Mouse (Mus musculus) midbrain, embryonic 14.5 days (tissue): ENCODE measurements around the gene Ces1d. TPM values are rescaled to one million over a fixed set of nuclear protein-coding genes. Genes with fewer than 3 reads are reported as not detected.

Source experiments
- ATAC-seq: fragments of 200-750 bp; cut with Nextera tagmentation; 2 replicates; pipeline ENCODE4 v1.8.0; 2017; ENCODE audit warnings: moderate number of reproducible peaks, moderate library complexity; ENCODE audit not compliant: low FRiP score, low TSS enrichment
- DNase-seq: peaks from one replicate; pipeline ENCODE4 v3.0.0-alpha.2; 2015
- H3K27ac ChIP-seq: fragments of 300-500 bp; sonication (generic); replicated peaks from 2 replicates; pipeline ENCODE4 v1.5.1; 2014; ENCODE audit warnings: mild to moderate bottlenecking, low read depth, low read length, moderate library complexity
- H3K27me3 ChIP-seq: fragments of 300-500 bp; sonication (generic); 2 replicates; pipeline ENCODE4 v1.6.1; 2014; ENCODE audit warnings: low read length, control low read depth, mixed read lengths; ENCODE audit not compliant: control insufficient read depth, insufficient read depth
- H3K36me3 ChIP-seq: fragments of 300-500 bp; sonication (generic); 2 replicates; pipeline ENCODE4 v1.6.1; 2014; ENCODE audit warnings: low read length, control low read depth; ENCODE audit not compliant: control insufficient read depth, insufficient read depth
- H3K4me1 ChIP-seq: fragments of 300-500 bp; sonication (generic); 2 replicates; pipeline ENCODE4 v1.6.1; 2014; ENCODE audit warnings: mild to moderate bottlenecking, antibody characterized with exemption, low read length, control low read depth; ENCODE audit not compliant: control insufficient read depth, insufficient read depth
- H3K4me2 ChIP-seq: fragments of 300-500 bp; sonication (generic); 2 replicates; pipeline ENCODE4 v1.6.1; 2014; ENCODE audit warnings: mild to moderate bottlenecking, low read length, moderate library complexity
- H3K4me3 ChIP-seq: fragments of 300-500 bp; sonication (generic); replicated peaks from 2 replicates; pipeline ENCODE4 v1.5.1; 2014; ENCODE audit warnings: low read depth, low read length
- H3K9ac ChIP-seq: fragments of 300-500 bp; sonication (generic); replicated peaks from 2 replicates; pipeline ENCODE4 v1.6.1; 2014; ENCODE audit warnings: mild to moderate bottlenecking, low read length, moderate library complexity
- H3K9me3 ChIP-seq: fragments of 300-500 bp; sonication (generic); 2 replicates; pipeline ENCODE4 v1.6.1; 2016; ENCODE audit warnings: low read length, control low read depth, mixed read lengths; ENCODE audit not compliant: control insufficient read depth
- WGBS: fragments of 180-500 bp; shearing (Covaris S2); extraction: QIAGEN DNeasy Blood & Tissue Kit; methylation state at CpG from one replicate; pipeline ENCODE4 v1.1.7; 2014; 5-methylcytosine and 5-hydroxymethylcytosine counted together
- polyA plus RNA-seq: library from polyadenylated mRNA; unstranded; fragments of >200 nt; fragmentation: Nextera tagmentation; extraction: Ambion mirVana; gene quantifications from 2 replicates; pipeline ENCODE4 v1.2.1, GENCODE M21; 2014

Ces1d gene
- polyA plus RNA-seq, 1 experiment from 2014 or later = not detected

DNA sequence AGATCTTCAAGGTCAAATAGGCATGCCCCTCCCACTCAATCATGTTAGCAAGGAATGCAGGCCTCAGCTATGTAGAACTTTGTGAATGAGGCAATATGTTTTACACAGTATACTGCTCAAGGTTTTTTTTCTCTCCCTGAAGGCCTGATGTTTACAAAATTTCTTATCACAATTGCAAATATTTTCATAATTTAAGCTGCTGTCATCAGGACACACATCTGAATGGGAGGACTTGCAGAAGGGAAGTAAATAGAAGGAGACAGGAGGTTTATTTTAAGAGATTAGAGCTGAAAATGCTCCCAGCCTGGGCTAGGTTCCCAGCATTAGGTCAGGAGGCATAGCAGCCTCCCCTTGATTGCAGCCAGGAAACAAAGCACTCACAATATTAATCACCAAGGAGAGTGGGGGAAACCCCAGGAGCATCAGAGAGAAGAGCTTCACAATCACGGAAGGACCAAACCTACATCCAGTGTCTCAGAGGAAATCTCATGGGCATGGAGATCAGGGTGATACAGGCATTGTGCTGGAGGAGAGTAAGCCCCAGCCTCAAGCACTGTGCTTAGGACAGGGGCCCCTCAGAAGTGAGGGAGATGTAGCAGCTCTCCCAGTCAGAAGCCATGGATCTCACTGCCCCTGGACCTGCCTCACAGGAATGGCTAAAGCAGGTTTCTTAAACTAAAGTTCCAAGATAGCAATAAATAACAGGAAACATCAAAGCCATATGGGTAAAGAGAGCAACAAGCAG lies 25.6 kb downstream of the Ces1d start:
- no peaks in the 10 kb centered on the region for H3K4me1 ChIP-seq
- WGBS = 48% methylated on average over 1 of the region's 1 CpGs
- DNase-seq (no peak), ATAC-seq (no peak)
- H3K27ac ChIP-seq = no peak overlapping the region
- no peak overlapping the region for H3K9ac ChIP-seq
- H3K9me3 ChIP-seq = no peaks in the 10 kb centered on the region
- H3K4me2 ChIP-seq = no peak overlapping the region
- H3K27me3 ChIP-seq = no peaks in the 10 kb centered on the region
- no peak overlapping the region for H3K4me3 ChIP-seq
- H3K36me3 ChIP-seq = no peaks in the 10 kb centered on the region

DNA sequence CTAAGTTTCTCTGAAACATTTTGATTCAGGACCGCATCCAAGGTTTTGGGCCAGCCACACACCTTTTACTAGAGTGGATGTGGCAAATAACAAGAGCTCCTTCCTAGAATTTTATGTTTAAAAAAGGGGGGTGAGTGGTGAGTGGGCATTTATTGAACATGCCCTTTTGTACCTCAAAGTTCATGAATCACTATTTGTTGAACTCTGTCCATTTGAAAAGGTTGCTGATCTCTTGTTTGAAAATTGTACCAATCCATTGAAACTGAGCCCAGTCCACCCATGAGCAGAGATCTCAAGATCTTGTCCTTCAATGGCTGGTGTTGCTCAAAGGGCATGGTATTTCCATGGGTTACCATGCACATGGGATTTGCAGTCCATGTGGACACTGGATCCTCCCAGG lies 34.3 kb downstream of the Ces1d start:
- Histone ChIP-seq H3K9me3 (no peaks in the 10 kb centered on the region), H3K9ac (no peak overlapping the region), H3K4me1 (no peaks in the 10 kb centered on the region), H3K4me3 (no peak overlapping the region), H3K4me2 (no peak overlapping the region), H3K27me3 (no peaks in the 10 kb centered on the region), H3K36me3 (no peaks in the 10 kb centered on the region), H3K27ac (no peak overlapping the region)
- ATAC-seq (no peak), DNase-seq (no peak)
- 96% methylated on average over 1 of the region's 1 CpGs for WGBS

DNA sequence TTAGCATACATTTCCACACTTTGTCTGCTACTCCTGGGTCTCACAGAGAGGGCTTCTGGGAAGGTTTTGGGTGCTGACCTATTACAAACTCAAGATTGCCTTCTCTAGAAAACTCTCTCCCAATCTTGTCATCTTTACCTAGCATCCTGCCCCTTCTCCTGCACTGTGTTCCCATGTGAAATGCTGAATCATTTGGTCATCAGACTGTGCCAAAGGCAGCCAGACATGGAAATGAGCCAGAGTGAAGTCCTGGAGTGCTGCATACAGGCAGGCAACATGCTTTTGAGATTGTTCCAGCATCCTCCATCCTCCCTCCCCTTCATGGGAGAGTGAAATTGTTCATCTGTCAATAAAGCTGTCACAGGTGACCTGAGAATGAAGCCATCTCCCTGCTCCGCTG lies 46.2 kb downstream of the Ces1d start:
- Histone ChIP-seq H3K36me3 (no peaks in the 10 kb centered on the region), H3K4me1 (no peaks in the 10 kb centered on the region), H3K9ac (no peak overlapping the region), H3K4me2 (no peak overlapping the region), H3K9me3 (no peaks in the 10 kb centered on the region), H3K4me3 (no peak overlapping the region), H3K27ac (no peak overlapping the region), H3K27me3 (no peaks in the 10 kb centered on the region)
- DNase-seq (no peak), ATAC-seq (no peak)
- WGBS = 88% methylated on average over 1 of the region's 1 CpGs

DNA sequence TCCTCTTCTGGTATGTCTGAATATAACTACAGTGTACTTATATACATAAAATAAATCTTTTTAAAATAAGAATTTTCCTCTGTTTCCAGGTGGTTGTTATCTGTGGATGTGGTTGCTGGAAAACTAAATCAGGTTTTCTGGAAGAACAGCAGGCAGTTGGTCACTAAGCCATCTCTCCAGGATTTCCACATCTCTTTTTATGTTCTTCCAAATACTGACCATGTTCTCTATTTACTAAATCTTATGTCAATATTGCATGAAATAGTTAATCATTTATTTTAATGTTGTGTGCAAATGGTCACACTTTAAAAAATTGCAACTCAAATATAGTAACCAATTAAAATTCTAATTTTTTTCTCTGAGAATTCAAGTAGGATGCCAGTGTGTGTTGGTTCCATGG lies 50.3 kb downstream of the Ces1d start:
- no peak overlapping the region for H3K27ac ChIP-seq
- no peaks in the 10 kb centered on the region for H3K4me1 ChIP-seq

DNA sequence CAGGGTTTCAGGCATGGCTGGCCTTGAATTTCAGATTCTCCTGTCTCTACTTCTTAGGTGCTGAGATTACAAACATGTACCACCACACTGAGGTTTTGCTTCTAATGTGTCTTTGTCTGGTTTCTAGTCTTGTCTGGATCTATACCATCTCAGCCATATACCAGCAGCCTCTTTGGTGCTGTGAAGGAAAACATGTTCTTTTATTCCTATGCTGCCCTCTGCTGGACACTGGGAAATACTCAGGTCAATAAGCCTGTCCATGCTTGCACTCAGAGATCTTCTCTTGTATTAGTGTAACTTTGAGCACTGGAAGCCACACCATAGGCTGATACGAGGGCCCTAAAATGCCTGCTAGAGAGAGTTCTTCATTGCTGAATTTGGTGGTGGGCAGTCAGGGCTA lies 56.9 kb downstream of the Ces1d start:
- H3K27ac ChIP-seq = no peak overlapping the region
- no peaks in the 10 kb centered on the region for H3K27me3 ChIP-seq
- no peaks in the 10 kb centered on the region for H3K36me3 ChIP-seq
- no peaks in the 10 kb centered on the region for H3K4me1 ChIP-seq
- no peak for ATAC-seq
- H3K4me3 ChIP-seq = no peak overlapping the region
- DNase-seq = peak; percentile 69
- 58% methylated on average over 1 of the region's 1 CpGs for WGBS
- H3K9me3 ChIP-seq = no peaks in the 10 kb centered on the region
- no peak overlapping the region for H3K9ac ChIP-seq
- H3K4me2 ChIP-seq = no peak overlapping the region

More for the DNA sequence above, 50.3 kb downstream of the Ces1d start:
- ATAC-seq = no peak
- H3K36me3 ChIP-seq = no peaks in the 10 kb centered on the region
- DNase-seq = no peak
- no peaks in the 10 kb centered on the region for H3K27me3 ChIP-seq
- H3K4me3 ChIP-seq = no peak overlapping the region
- H3K4me2 ChIP-seq = no peak overlapping the region
- H3K9me3 ChIP-seq = no peaks in the 10 kb centered on the region
- no peak overlapping the region for H3K9ac ChIP-seq

DNA sequence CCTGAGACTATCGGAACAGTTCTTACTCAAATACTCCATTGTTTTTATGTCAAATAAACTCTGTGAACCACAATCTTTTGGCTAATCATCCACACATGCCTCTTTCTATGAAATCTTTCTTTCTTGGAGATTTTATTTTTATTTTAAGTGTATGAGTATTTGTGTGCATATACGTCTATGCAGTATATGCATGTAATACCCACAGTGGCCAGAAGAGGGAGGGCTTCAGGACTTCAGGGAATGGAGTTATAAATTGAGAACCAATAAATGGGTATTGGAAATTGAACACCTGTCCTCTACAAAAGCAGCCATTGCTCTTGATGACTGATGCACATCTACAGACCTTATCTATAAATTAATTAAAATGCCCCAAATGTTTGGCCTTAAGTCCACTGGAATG lies 65.4 kb downstream of the Ces1d start:
- no peak overlapping the region for H3K27ac ChIP-seq
- H3K9ac ChIP-seq = no peak overlapping the region
- no peak overlapping the region for H3K4me2 ChIP-seq
- no peaks in the 10 kb centered on the region for H3K27me3 ChIP-seq
- no peak for DNase-seq
- no peaks in the 10 kb centered on the region for H3K36me3 ChIP-seq
- no peak overlapping the region for H3K4me3 ChIP-seq
- 94% methylated on average over 2 of the region's 2 CpGs for WGBS
- ATAC-seq = no peak
- no peaks in the 10 kb centered on the region for H3K4me1 ChIP-seq
- no peaks in the 10 kb centered on the region for H3K9me3 ChIP-seq

DNA sequence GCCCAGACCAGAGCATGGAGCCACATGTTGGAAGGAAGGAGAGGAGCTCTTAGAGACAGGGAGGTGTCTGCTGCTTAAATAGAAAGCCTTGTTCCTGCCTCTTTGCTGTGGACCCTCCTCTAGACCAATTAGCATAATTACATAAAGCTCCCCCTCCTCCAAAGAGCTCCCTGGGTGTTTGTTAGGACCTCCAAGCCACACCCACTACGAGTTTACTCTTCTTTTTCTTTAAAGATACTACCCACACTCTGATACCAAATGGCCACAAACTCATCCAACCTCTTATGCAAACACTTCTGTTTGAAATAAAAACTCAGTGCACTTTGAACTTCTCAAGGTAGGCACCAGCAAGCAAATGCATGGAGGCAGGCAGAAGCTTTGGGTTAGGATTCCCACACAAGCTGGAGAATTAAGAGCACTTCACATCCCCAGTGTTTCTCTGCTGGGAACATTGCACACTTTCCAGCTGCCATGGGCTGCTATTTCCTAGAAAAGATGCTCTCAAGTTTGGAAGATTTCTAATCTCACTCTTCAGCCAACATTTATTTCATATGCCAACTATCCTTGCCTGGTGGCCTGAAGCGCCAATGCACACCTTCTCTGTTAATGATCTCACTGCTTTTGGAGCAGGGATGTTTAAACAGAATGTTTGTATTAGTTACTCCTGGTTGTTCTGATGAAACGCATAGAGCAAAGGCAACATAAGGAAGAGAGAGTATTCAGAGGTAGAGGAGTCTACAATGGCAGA lies 66.2 kb downstream of the Ces1d start, which contains the start of gene Ces1c:
Gene Ces1c (minus strand): TSS at position 51 of the 748 bp plus-strand sequence.
- H3K9ac ChIP-seq = no peak within 1 kb of the TSS
- no peak within 1 kb of the TSS for H3K4me3 ChIP-seq

DNA sequence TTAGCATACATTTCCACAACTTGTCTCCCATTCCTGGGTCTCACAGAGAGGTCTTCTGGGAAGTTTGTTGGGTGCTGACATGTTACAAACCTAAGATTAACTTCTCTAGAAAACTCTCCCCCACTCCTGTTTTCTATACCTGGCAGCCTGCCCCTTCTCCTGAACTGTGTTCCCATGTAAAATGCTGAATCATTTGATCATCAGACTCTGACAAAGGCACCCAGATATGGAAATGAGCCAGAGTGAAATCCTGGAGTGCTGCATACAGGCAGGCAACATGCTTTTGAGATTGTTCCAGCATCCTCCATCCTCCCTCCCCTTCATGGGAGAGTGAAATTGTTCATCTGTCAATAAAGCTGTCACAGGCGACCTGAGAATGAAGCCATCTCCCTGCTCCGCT lies 71.2 kb downstream of the Ces1d start:
- no peak for ATAC-seq
- no peaks in the 10 kb centered on the region for H3K4me1 ChIP-seq

More for the DNA sequence above, 66.2 kb downstream of the Ces1d start, which contains the start of gene Ces1c:
- Histone ChIP-seq H3K4me1 (no peaks in the 10 kb centered on the region), H3K27ac (no peak within 1 kb of the TSS), H3K4me2 (no peak within 1 kb of the TSS), H3K27me3 (no peaks in the 10 kb centered on the region), H3K36me3 (no peaks in the 10 kb centered on the region), H3K9me3 (no peaks in the 10 kb centered on the region)
- ATAC-seq (no peak), DNase-seq (no peak)
- WGBS = 88% methylated on average over 3 of the region's 3 CpGs

DNA sequence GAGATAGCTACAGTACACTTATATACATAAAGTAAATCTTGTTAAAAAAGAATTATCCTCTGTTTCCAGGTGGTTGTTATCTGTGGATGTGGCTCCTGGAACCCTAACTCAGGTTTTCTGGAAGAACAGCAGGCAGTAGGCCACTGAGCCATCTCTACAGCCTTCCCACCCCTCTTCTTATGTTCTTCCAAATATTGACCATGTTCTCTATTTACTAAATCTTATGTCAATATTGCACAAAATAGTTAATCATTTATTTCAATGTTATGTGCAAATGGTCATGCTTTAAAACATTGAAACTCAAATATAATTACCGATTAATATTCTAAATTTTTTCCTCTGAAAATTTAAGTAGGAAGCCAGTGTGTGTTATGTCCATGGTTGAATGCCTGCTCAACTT lies 75.6 kb downstream of the Ces1d start:
- Histone ChIP-seq H3K4me3 (no peak overlapping the region), H3K27me3 (no peaks in the 10 kb centered on the region), H3K9me3 (no peaks in the 10 kb centered on the region), H3K4me2 (no peak overlapping the region), H3K27ac (no peak overlapping the region), H3K4me1 (no peaks in the 10 kb centered on the region), H3K36me3 (no peaks in the 10 kb centered on the region), H3K9ac (no peak overlapping the region)
- no peak for DNase-seq
- WGBS = 95% methylated on average over 1 of the region's 1 CpGs
- no peak for ATAC-seq

More for the DNA sequence above, 71.2 kb downstream of the Ces1d start:
- WGBS = 75% methylated on average over 2 of the region's 2 CpGs
- H3K9me3 ChIP-seq = no peaks in the 10 kb centered on the region
- H3K4me3 ChIP-seq = no peak overlapping the region
- no peak for DNase-seq
- H3K4me2 ChIP-seq = no peak overlapping the region
- no peaks in the 10 kb centered on the region for H3K27me3 ChIP-seq
- no peak overlapping the region for H3K9ac ChIP-seq
- no peak overlapping the region for H3K27ac ChIP-seq
- H3K36me3 ChIP-seq = no peaks in the 10 kb centered on the region
